Mouse (Mus musculus) right cerebral cortex, postnatal 14 days (tissue): ENCODE data around the gene Suds3.
A peak's percentile ranks its signal among the peaks of the same experiment; 100 is the strongest.

Source experiments
- DNase-seq: peaks from one replicate; pipeline ENCODE4 v3.0.0; 2022

The Suds3 gene

GRCm38 (mm10) chr5:117111064-117111773 is 4.7 kb downstream of the Suds3 start:
- no peak for DNase-seq

DNA sequence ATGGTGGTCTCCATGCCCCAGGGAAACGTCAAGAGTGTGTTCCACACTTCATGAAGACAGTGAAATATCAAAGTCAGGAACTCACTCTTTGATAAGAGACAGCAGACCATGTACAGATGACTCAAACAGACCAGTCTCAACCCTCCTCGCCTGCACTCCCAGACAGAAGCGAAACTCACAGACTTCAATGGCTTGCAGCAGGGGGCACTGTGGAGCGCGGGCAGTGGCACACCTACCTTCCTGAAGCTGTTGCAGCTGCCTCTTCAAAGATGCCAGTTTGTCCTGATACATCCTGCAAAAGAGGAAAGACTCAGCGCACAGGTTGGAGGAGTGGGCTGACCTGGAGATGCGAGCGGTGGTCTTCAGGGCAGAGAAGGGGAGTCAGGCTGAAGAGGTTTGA is 6.4 kb downstream of the Suds3 start:
- no peak for DNase-seq

GRCm38 (mm10) chr5:117108731-117109130 is 7.2 kb downstream of the Suds3 start:
- DNase-seq: no peak

- DNase-seq: no peak
Observed at GRCm38 (mm10) chr5:117108292-117108691, 7.6 kb downstream of the Suds3 start.

DNA sequence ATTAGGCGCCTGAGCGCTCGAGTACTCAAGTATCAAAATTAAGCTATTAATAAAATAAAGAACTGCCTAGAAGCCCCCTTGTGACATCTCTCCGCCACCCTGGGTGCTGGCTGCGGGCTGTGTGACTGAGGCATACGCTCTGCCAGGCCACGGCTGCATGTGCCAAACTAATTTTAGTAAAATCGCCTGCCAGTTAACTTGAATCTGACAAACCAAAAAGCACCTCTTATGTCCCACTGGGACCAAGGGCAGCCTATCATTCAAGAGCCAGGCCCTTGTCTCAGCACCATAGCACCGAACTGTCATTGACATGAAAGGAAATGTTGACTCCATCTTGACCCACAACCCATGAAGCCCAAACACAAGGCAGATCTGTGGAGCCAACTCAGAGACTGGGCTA is 10.2 kb downstream of the Suds3 start:
- DNase-seq: no peak

GRCm38 (mm10) chr5:117104329-117104728 is 11.6 kb downstream of the Suds3 start:
- no peak for DNase-seq

DNA sequence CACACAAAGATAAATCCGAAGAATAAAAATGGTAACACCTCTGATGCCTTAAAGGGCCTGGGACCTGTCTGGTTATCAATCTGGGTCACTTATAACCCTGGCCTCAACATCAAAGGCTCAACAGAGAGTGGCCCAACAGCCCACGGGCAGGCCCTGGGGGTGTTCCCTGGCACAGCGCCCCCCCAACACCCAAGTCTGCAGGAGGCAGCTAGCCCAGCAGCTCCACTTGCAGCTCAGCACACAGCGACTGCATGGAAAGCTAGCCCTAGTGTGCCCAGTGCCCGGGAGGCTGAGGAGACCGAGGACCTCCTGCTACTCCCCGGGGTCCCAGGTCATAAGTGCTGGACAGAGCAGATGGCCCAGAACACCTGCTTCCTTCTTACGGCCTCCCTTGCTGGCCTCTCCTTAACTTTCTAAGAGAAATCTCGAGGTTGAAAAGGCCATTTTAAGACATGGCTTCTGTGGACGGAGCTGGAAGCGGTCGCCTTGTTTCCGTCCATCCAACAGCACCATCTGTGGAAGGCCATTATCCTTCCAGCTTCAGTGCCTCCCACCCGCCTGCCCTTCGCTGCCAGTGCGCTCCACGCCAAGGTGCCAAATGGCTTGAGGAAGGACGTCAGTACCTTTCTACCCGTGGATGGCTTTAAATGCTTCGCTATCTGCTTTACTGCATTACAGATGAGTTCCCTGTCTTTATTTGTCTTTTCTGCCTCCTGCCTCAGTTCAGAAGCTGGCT is 12.6 kb downstream of the Suds3 start:
- DNase-seq: no peak

- DNase-seq: no peak
Observed at GRCm38 (mm10) chr5:117099742-117100141, 16.2 kb downstream of the Suds3 start.

DNA sequence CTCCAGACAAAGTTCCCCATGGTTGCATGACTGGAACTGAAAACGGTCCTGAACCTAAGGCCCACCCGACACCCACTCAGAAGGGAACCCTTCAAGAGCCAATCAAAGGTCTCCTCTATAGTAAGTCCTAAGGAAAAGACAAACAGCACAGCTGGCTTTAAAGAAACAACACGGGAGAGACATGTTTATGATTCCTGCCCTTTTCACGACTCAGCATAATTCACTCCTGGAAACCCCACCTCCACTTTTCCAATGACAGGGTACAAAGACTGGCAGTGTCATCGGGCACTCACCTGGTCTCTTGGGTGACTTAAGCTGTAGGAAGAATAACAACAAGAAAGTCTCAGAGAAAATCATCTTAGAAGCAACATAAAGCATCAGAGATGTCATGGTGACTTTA is 16.9 kb downstream of the Suds3 start:
- no peak for DNase-seq

DNA sequence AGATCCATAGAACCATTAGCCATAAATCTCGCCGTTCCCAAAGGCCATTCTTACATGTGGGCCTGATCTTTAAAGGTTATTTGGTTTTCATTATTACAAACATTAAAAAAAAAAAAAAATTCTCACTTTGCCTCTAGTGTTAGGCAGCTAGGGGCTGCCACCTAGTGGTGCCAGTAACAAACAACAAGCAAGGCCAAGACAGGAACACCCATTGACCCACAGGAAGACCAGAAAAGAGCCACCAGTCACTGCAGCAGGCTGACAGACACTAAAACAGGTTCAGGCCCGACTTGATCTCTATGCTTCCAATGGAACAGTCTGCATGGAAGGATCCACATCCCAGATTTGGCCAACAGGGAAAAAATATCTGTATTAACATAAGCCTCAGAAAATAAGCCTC is 19.2 kb downstream of the Suds3 start:
- DNase-seq: peak; percentile 39

DNA sequence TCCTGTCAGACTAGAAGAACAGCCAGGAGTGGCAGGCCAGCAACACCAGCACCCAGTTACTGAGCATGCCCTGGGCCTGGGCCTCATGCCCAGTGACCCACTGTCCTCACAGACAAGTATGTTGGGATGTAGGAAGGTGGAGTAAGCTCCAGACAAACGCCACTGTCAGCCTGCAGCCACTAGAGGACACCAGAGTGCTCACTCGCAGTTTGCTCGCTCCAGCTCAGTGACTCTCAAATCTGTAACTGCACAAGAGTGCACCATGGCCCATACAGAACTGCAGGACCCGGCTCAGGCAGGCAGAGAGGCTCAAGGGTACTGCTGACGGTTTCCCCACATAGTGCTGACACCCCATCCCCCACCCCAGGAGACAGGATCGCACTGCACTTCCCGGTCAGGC is 21.5 kb downstream of the Suds3 start:
- DNase-seq: peak; percentile 62

- DNase-seq: no peak
Observed at GRCm38 (mm10) chr5:117089786-117090185, 26.1 kb downstream of the Suds3 start.

DNA sequence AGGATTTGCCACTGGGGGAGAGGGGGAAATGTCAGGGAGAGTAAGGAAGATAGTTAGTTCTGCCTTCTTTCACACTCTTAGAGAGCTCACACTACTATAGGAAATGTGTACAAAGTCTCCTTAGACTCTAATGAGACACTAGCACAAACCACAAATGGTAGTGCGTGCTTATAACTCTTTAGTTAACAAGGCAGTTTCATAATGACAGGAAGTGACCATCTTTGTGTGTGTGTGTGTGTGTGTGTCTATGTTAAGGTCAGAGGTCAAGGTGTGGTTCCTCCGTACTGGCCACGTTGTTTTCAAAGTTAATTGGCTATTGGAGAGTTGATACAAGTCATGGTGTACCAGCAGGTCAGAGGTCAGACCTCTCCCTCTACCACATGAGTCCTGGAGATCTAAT is 26.8 kb downstream of the Suds3 start:
- no peak for DNase-seq

DNA sequence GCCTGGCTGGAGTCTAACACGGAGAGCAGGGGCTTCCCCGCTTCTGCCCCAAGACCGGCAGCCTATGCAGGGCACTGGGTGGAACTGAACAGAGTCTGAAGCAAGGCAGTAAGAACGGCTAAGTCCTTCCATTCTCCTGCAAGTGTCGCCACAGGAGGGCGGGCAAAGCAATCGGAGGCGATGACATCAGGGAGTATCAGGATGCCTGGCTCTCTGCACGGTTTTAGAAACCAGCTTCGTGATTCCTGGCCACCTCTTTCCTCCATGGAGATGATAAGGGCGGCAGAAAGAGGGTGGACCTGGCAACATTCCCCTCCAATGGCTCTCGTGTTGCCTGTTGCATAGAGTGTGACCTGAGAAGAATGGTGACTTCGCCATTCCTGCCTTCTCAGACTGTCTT is 28.2 kb downstream of the Suds3 start:
- no peak for DNase-seq

DNA sequence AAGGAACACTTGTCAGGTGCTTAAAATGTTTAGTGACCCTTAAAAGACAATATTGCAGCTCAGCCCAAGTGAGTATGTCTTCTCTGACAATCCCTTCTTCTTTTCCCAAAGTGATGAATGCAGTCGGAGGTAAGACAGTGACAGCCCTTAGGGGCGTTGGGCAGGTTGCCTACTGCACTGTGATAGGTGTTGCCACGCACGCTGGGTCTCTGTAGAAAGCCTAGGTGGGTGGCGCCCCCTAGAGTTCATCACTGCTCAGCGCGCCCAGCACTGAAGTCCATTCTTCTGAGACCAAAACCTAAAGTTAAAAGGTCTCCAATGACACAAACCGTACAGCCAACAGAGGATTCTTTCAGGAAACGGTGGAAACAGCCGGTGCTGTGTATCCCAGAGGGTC is 46.4 kb downstream of the Suds3 start:
- DNase-seq: peak; percentile 74

- DNase-seq: no peak
Observed at GRCm38 (mm10) chr5:117068808-117069497, 47.0 kb downstream of the Suds3 start.

GRCm38 (mm10) chr5:117068181-117068580 is 47.7 kb downstream of the Suds3 start:
- DNase-seq: peak; percentile 42

- no peak for DNase-seq
Observed at GRCm38 (mm10) chr5:117061251-117061650, 54.7 kb downstream of the Suds3 start.

DNA sequence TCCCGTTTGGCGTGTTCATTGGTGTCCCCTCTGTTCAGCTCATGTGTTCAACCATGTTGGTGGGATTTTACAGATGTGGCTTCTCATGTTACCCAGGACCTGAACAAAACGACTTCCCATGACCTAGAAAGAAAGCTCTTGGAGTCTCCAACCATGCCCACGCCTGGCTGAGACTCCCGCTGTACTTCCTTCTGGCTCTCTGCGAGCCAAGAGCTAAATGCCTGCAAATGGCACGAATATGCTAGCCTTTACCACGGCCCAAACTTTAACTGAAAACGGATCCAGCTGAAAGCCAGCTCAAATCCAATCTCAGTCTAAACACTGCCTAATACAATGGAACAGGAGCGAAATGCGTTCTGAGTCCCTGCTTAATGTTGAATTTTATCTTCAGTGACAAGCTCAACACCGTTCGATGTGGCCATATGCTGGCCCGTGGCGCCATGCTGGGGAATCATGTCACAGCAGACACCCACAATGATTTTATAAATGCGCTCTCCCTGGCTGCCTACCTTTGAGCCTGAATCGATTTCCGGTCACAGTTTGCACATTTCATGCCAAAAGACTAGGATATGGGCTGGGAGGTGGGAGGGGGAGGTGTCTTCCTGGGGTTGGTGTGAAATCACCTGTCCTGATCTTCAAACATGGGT is 55.3 kb downstream of the Suds3 start:
- no peak for DNase-seq

- no peak for DNase-seq
Observed at GRCm38 (mm10) chr5:117049940-117050339, 66.0 kb downstream of the Suds3 start.

GRCm38 (mm10) chr5:117045101-117045500 is 70.8 kb downstream of the Suds3 start:
- DNase-seq: no peak

DNA sequence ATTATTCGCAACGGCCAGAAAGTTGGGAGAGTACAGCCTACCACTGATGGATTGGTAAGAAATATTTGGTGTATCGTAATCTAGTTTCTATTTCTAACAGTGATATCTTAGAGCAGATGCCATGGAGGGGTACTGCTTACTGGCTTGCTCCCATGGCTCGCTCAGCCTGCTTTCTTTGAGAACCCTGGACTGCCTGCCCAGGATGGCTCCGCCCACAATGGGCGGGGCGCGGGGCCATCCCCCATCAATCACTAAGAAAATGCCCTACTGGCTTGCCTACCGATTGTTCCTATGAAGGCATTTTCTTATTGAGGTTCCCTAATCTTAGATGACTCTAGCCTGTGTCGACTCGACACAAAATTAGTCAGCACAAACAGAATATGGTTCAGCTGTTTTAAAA is 73.3 kb downstream of the Suds3 start:
- DNase-seq: no peak
